Mouse (Mus musculus) spleen, embryonic (tissue): ENCODE measurements around the gene Ankrd22.

Experiments used
- CTCF ChIA-PET: fragments of 350-600 bp; sonication (Branson Sonifier 250); formaldehyde crosslinking; loops from one replicate; lab custom pipeline; 2022; lab: Charles Lee

The Ankrd22 gene

GRCm38 (mm10) chr19:34096228-34096627 is 69.6 kb downstream of the Ankrd22 start:
- CTCF ChIA-PET, result no interaction called here

DNA sequence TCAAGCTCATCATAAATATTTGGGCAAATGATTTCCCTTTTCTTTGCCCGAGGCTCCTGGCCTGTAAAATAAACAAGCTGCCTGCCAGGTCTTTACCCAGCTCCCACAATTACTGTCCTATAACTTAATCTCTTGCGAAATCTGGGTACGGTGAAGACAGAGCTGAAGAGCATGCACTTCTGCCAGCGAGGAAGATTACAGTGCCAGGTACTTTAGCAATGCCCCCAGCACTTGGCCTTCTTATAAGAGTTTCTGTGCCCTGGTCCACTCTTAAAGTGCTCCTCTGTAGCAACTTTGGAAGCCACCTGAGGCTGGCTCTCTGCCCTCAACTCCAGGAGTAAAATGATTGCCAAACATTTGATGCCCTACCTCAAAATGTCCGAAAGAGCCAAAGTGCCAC is 70.5 kb downstream of the Ankrd22 start:
- CTCF ChIA-PET, result no interaction called here

DNA sequence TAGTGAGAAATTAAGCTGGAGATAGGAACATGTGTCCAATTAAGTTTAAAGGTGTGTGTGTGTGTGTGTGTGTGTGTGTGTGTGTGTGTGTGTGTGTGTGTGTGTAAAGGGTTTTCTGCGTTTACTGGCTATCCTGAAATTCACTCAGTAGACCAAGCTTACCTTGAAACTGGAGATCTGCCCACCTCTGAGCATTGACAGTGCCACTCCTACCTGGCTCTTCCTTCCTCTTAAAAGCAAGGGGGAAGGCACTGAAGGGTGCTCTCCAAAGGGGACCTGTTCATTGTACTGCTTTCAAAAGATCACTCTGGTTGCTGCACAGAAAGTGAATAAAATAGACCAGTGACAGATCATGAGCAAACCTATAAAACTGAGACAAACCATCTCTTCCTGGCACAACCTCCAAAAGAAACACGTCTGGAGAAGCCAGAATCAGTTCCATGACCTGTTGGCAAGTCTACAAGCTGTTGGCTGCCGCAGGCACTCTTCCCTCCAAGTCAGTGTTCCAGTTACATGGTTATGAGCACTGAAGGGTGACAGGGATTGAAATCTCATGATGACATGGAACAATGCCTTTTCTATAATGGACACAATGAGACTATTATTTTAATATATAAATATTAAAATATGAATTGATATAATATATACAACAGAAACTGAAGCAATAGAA is 76.7 kb downstream of the Ankrd22 start:
- CTCF ChIA-PET, result no interaction called here

GRCm38 (mm10) chr19:34078130-34078529 is 87.7 kb downstream of the Ankrd22 start:
- CTCF ChIA-PET, result no interaction called here

DNA sequence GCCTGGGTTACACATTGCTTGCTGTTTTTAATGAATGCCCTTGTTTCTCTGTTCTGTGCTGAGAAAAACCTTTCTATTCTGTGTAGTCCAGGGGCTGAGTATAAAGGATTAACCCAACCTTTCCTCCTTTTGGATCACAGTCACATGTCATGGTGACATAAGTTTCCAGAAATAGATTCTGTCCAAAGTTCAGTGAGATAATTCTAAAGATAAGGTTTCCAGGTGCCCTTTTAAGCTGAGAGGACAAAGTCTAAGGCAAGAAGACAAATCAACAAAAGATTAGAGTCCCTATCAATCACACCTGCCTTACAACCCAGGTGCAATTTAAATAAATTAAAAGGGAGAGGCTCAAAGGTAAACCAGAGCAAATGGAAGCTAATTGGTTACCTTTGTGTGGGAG is 91.6 kb downstream of the Ankrd22 start:
- CTCF ChIA-PET, result no interaction called here
